ENCODE assay signal across 8 mouse cellular contexts in genomic region chr8:57435768-57436436, GRCm38 (mm10). TPM values are rescaled to one million over a fixed set of nuclear protein-coding genes. Genes with fewer than 3 reads are reported as not detected.
A peak's percentile ranks its signal among the peaks of the same experiment; 100 is the strongest.
DNase-seq lines count a peak whose midpoint lies in the region; ATAC-seq and TF ChIP-seq lines count a peak whose summit lies in the region.

No protein-coding gene starts in this region.

- no peaks in the 10 kb centered on the region for H3K27me3 ChIP-seq in lung, postnatal 0 days (replicated peaks; ENCODE audit: insufficient read depth, low read length)
- no peaks in the 10 kb centered on the region for H3K27me3 ChIP-seq in cerebellum, adult 2 months (ENCODE audit: control insufficient read depth, insufficient read depth, low read length)
- peaks cover 9% of the 10 kb centered on the region; the same call in 1 of the 2 replicates for H3K27me3 ChIP-seq in limb, embryonic 15.5 days

- peak; percentile 17 for ATAC-seq in lung, postnatal 0 days
- ATAC-seq in limb, embryonic 15.5 days (ENCODE audit: insufficient number of reproducible peaks, low FRiP score, low TSS enrichment, low read depth): no peak

- peaks cover 4% of the 10 kb centered on the region; the same call in 1 of the 2 replicates for H3K4me1 ChIP-seq in lung, postnatal 0 days (ENCODE audit: insufficient read depth, low read depth, low read length)
- H3K4me1 ChIP-seq in lung, adult 2 months (ENCODE audit: control insufficient read depth, insufficient read depth, low read length): no peaks in the 10 kb centered on the region
- peaks cover 3% of the 10 kb centered on the region for H3K4me1 ChIP-seq in cerebellum, adult 2 months (ENCODE audit: control insufficient read depth, insufficient read depth, low read length)
- peaks cover 11% of the 10 kb centered on the region for H3K4me1 ChIP-seq in limb, embryonic 15.5 days

- H3K36me3 ChIP-seq in lung, postnatal 0 days (ENCODE audit: insufficient read depth, low read length): no peaks in the 10 kb centered on the region
- H3K36me3 ChIP-seq in limb, embryonic 15.5 days: no peaks in the 10 kb centered on the region

- TF ChIP-seq CTCF in lung, postnatal 0 days (IDR thresholded peaks at IDR 0.05): no peak
- TF ChIP-seq CTCF in lung, adult 2 months (IDR thresholded peaks at IDR 0.05; ENCODE audit: insufficient read depth, low read length): no peak
- no peak for TF ChIP-seq CTCF in cerebellum, adult 2 months (IDR thresholded peaks at IDR 0.05; ENCODE audit: borderline replicate concordance, insufficient read depth, low read depth, low read length)

- no peaks in the 10 kb centered on the region for H3K9me3 ChIP-seq in lung, postnatal 0 days (ENCODE audit: low read length)
- H3K9me3 ChIP-seq in limb, embryonic 15.5 days: no peaks in the 10 kb centered on the region

- TF ChIP-seq EP300 in lung, postnatal 0 days (IDR thresholded peaks at IDR 0.05): no peak

- 44% methylated on average over 18 of the region's 18 CpGs for whole genome bisulfite sequencing in lung, postnatal 0 days
- WGBS in lung, adult 2 months: 38% methylated on average over 18 of the region's 18 CpGs
- WGBS in cerebellum, adult 2 months: 10% methylated on average over 18 of the region's 18 CpGs
- 30% methylated on average over 18 of the region's 18 CpGs for WGBS in limb, embryonic 15.5 days

- H3K4me2 ChIP-seq in lung, postnatal 0 days (replicated peaks; ENCODE audit: low read depth, low read length): no peak overlapping the region
- peak overlapping the region; percentile 34 for H3K4me2 ChIP-seq in limb, embryonic 15.5 days

- H3K9ac ChIP-seq in lung, postnatal 0 days (replicated peaks; ENCODE audit: low read depth): no peak overlapping the region
- H3K9ac ChIP-seq in limb, embryonic 15.5 days: no peak overlapping the region; the same call in 1 of the 2 replicates

- no peak for TF ChIP-seq POLR2A in lung, adult 2 months (IDR thresholded peaks at IDR 0.05; ENCODE audit: borderline replicate concordance, extremely low read depth, low read depth, low read length)
- no peak for TF ChIP-seq POLR2A in cerebellum, adult 2 months (IDR thresholded peaks at IDR 0.05; ENCODE audit: borderline replicate concordance, insufficient read depth, low read length)

- no peak overlapping the region for H3K27ac ChIP-seq in lung, postnatal 0 days (ENCODE audit: low read length)
- H3K27ac ChIP-seq in cerebellum, adult 2 months (ENCODE audit: insufficient read depth, low read length): no peak overlapping the region
- no peak overlapping the region for H3K27ac ChIP-seq in limb, embryonic 15.5 days

- no peak overlapping the region; the same call in 1 of the 2 replicates for H3K4me3 ChIP-seq in lung, postnatal 0 days (ENCODE audit: low read depth, low read length)
- no peak overlapping the region for H3K4me3 ChIP-seq in lung, adult 2 months (replicated peaks; ENCODE audit: extremely low read depth, low read depth, low read length)
- peak overlapping the region; percentile 24 for H3K4me3 ChIP-seq in cerebellum, adult 2 months (replicated peaks; ENCODE audit: insufficient read depth, low read depth, low read length)
- H3K4me3 ChIP-seq in limb, embryonic 15.5 days: no peak overlapping the region

- peak; percentile 54 for DNase-seq in lung, postnatal 0 days (ENCODE audit: low spot score)
- no peak for DNase-seq in lung, adult 2 months
- DNase-seq in cerebellum, adult 2 months: peak; percentile 62 to 79
- DNase-seq in frontal cortex, postnatal 14 days (ENCODE audit: low spot score in 2 of 2): peak; percentile 56 to 62
- DNase-seq in thymus, postnatal 4 days: no peak
- DNase-seq in thymus, postnatal 10 days (ENCODE audit: low spot score in 2 of 2): no peak
- DNase-seq in urinary bladder, postnatal 36 days (ENCODE audit: low spot score in 2 of 2): no peak

RNA-seq across cellular contexts. Expression of gene Scrg1, which starts 19.8 kb away (rescaled TPM):
- polyA plus RNA-seq in lung, postnatal 0 days (2015; fragmentation: Nextera tagmentation; extraction: Ambion mirVana): 0.47 and 0.55 TPM in 2 replicates
- 0.64 and 0.68 TPM in 2 replicates for polyA plus RNA-seq in lung, adult 2 months (2012; rRNA removed)
- 74.3 and 79.5 TPM in 2 replicates for polyA plus RNA-seq in cerebellum, adult 2 months (2012; rRNA removed)
- polyA plus RNA-seq in limb, embryonic 15.5 days (2015; fragmentation: Nextera tagmentation; extraction: Ambion mirVana): 21.4 and 26.3 TPM in 2 replicates

RNA-seq across cellular contexts. Expression of gene Sap30, which starts 51.8 kb away (rescaled TPM):
- 17.3 and 18.5 TPM in 2 replicates for polyA plus RNA-seq in lung, postnatal 0 days (2015; fragmentation: Nextera tagmentation; extraction: Ambion mirVana)
- polyA plus RNA-seq in lung, adult 2 months (2012; rRNA removed): 6.3 and 9.4 TPM in 2 replicates
- polyA plus RNA-seq in cerebellum, adult 2 months (2012; rRNA removed): 12.5 and 14.1 TPM in 2 replicates
- polyA plus RNA-seq in limb, embryonic 15.5 days (2015; fragmentation: Nextera tagmentation; extraction: Ambion mirVana): 26.3 and 30.2 TPM in 2 replicates

Comparison
In these comparisons a context has a peak if more than half of its experiments do, and no peak if none do; other contexts are left out.
1. DNase-seq: peak in lung, postnatal 0 days (single experiment), cerebellum, adult 2 months (2 of 2) and frontal cortex, postnatal 14 days (2 of 2); none in lung, adult 2 months (single experiment), thymus, postnatal 4 days (single experiment), thymus, postnatal 10 days (0 of 2) and urinary bladder, postnatal 36 days (0 of 2).
2. RNA of gene Scrg1, which starts 19.8 kb away (polyA plus RNA-seq): 74.3 to 79.5 TPM in cerebellum, adult 2 months and 21.4 to 26.3 TPM in limb, embryonic 15.5 days; 0.64 to 0.68 TPM in lung, adult 2 months and 0.47 to 0.55 TPM in lung, postnatal 0 days; every median in the first group is over 10 times any median in the second.